Mouse (Mus musculus) heart, embryonic 14.5 days (tissue): ENCODE data around the gene Tmem35b. TPM values are rescaled to one million over a fixed set of nuclear protein-coding genes. Genes with fewer than 3 reads are reported as not detected.
A peak's percentile ranks its signal among the peaks of the same experiment; 100 is the strongest.

Experiments used
- ATAC-seq: fragments of 200-750 bp; cut with Nextera tagmentation; 2 replicates; pipeline ENCODE4 v1.8.0; 2017; ENCODE audit warnings: low read depth, moderate TSS enrichment; ENCODE audit not compliant: insufficient number of reproducible peaks, insufficient read depth, low FRiP score
- H3K27ac ChIP-seq, 2 experiments: fragments of 200-500 bp in 1 of 2; fragments of 300-500 bp in 1 of 2; sonication (generic) in 1 of 2; replicated peaks in 1 of 2; 2 replicates each; pipeline ENCODE4 v1.5.1; 2012 to 2014; ENCODE audit warnings: low read depth in 2 of 2, low read length in 2 of 2, control low read depth in 1 of 2, mild to moderate bottlenecking in 1 of 2, mixed read lengths in 1 of 2; ENCODE audit not compliant: control insufficient read depth in 1 of 2, insufficient read depth in 1 of 2
- H3K27me3 ChIP-seq: fragments of 300-500 bp; sonication (generic); 2 replicates; pipeline ENCODE4 v1.6.1; 2014; ENCODE audit warnings: mild to moderate bottlenecking, low read length, control low read depth; ENCODE audit not compliant: control insufficient read depth, insufficient read depth
- H3K36me3 ChIP-seq: fragments of 300-500 bp; sonication (generic); 2 replicates; pipeline ENCODE4 v1.6.1; 2014; ENCODE audit warnings: mild to moderate bottlenecking, control low read depth, low read length, mixed read lengths; ENCODE audit not compliant: control insufficient read depth, insufficient read depth
- H3K4me1 ChIP-seq, 2 experiments: fragments of 200-500 bp in 1 of 2; fragments of 300-500 bp in 1 of 2; sonication (generic) in 1 of 2; 2 replicates each; pipeline ENCODE4 v1.6.1; 2012 to 2014; ENCODE audit warnings: low read length in 2 of 2, control low read depth in 1 of 2, mixed read lengths in 1 of 2; ENCODE audit not compliant: control insufficient read depth in 2 of 2, insufficient read depth in 2 of 2
- H3K4me2 ChIP-seq: fragments of 300-500 bp; sonication (generic); 2 replicates; pipeline ENCODE4 v1.6.1; 2014; ENCODE audit warnings: mild to moderate bottlenecking, low read length
- H3K4me3 ChIP-seq, 2 experiments: fragments of 200-500 bp in 1 of 2; fragments of 300-500 bp in 1 of 2; sonication (generic) in 1 of 2; 2 replicates each; pipeline ENCODE4 v1.5.1; 2012 to 2014; ENCODE audit warnings: low read length in 2 of 2, mild to moderate bottlenecking in 2 of 2, control low read depth in 1 of 2, low read depth in 1 of 2, moderate library complexity in 1 of 2; ENCODE audit not compliant: control insufficient read depth in 1 of 2, insufficient read depth in 1 of 2
- H3K9ac ChIP-seq: fragments of 300-500 bp; sonication (generic); 2 replicates; pipeline ENCODE4 v1.6.1; 2014; ENCODE audit warnings: mild to moderate bottlenecking, low read length
- H3K9me3 ChIP-seq: fragments of 300-500 bp; sonication (generic); 2 replicates; pipeline ENCODE4 v1.6.1; 2016; ENCODE audit warnings: low read length, control low read depth; ENCODE audit not compliant: control insufficient read depth
- WGBS: fragments of 180-500 bp; shearing (Covaris S2); extraction: QIAGEN DNeasy Blood & Tissue Kit; methylation state at CpG from one replicate; pipeline ENCODE4 v1.1.7; 2014; 5-methylcytosine and 5-hydroxymethylcytosine counted together
- polyA plus RNA-seq: library from polyadenylated mRNA; unstranded; fragments of >200 nt; fragmentation: Nextera tagmentation; extraction: Ambion mirVana; gene quantifications from 2 replicates; pipeline ENCODE4 v1.2.1, GENCODE M21; 2014

The Tmem35b gene
- 14.6 and 15.6 TPM in 2 replicates for polyA plus RNA-seq

GRCm38 (mm10) chr4:127123391-127123790 is at the start of gene Tmem35b:
Gene Tmem35b (plus strand): TSS chr4:127123691.
- Histone ChIP-seq H3K27ac (no peak within 1 kb of the TSS), H3K4me3 (no peak within 1 kb of the TSS), H3K4me1 (peaks cover 0 to 6% of the 10 kb centered on the region in 2 experiments; a peak in 1 of 4 replicates), H3K36me3 (peaks cover 12% of the 10 kb centered on the region), H3K9me3 (no peaks in the 10 kb centered on the region), H3K27me3 (no peaks in the 10 kb centered on the region), H3K4me2 (no peak within 1 kb of the TSS), H3K9ac (no peak within 1 kb of the TSS)
- no peak for ATAC-seq
- 93% methylated on average over 5 of the region's 5 CpGs for WGBS

- no peak overlapping the region for H3K4me2 ChIP-seq
- no peak overlapping the region for H3K9ac ChIP-seq
- no peaks in the 10 kb centered on the region for H3K36me3 ChIP-seq
- no peaks in the 10 kb centered on the region for H3K9me3 ChIP-seq
- ATAC-seq, result no peak
- no peaks in the 10 kb centered on the region for H3K27me3 ChIP-seq
- peaks cover 3 to 7% of the 10 kb centered on the region in 2 experiments; a peak in 3 of 4 replicates for H3K4me1 ChIP-seq
- no peak overlapping the region for H3K27ac ChIP-seq
- no peak overlapping the region for H3K4me3 ChIP-seq
- WGBS, result 69% methylated on average over 1 of the region's 1 CpGs
These were observed 48.6 kb upstream of the Tmem35b start for GRCm38 (mm10) chr4:127074915-127075314.

GRCm38 (mm10) chr4:127076875-127077548 is 46.5 kb upstream of the Tmem35b start, which contains the start of gene Zmym6:
Gene Zmym6 (plus strand): TSS chr4:127077383.
- WGBS, result 1% methylated on average over 46 of the region's 46 CpGs
- Histone ChIP-seq H3K27ac (peak within 1 kb of the TSS; percentile 86 to 90), H3K4me2 (peak within 1 kb of the TSS; percentile 74), H3K9me3 (no peaks in the 10 kb centered on the region), H3K9ac (peak within 1 kb of the TSS; percentile 80), H3K4me1 (peaks cover 3 to 7% of the 10 kb centered on the region in 2 experiments; a peak in 3 of 4 replicates), H3K27me3 (no peaks in the 10 kb centered on the region), H3K36me3 (no peaks in the 10 kb centered on the region), H3K4me3 (peak within 1 kb of the TSS; percentile 52 to 54)
- peak; percentile 97 for ATAC-seq

GRCm38 (mm10) chr4:127080806-127081205 is 42.7 kb upstream of the Tmem35b start:
- 32% methylated on average over 1 of the region's 1 CpGs for WGBS
- Histone ChIP-seq H3K36me3 (no peaks in the 10 kb centered on the region), H3K4me1 (peaks cover 3 to 7% of the 10 kb centered on the region in 2 experiments; a peak in 3 of 4 replicates), H3K9ac (no peak overlapping the region), H3K27ac (no peak overlapping the region), H3K4me2 (no peak overlapping the region), H3K4me3 (no peak overlapping the region), H3K9me3 (no peaks in the 10 kb centered on the region), H3K27me3 (no peaks in the 10 kb centered on the region)
- ATAC-seq, result no peak

GRCm38 (mm10) chr4:127083131-127083530 is 40.4 kb upstream of the Tmem35b start:
- peaks cover 0 to 2% of the 10 kb centered on the region in 2 experiments; a peak in 1 of 4 replicates for H3K4me1 ChIP-seq
- 76% methylated on average over 2 of the region's 2 CpGs for WGBS
- H3K4me3 ChIP-seq, result no peak overlapping the region
- no peak overlapping the region for H3K27ac ChIP-seq
- H3K4me2 ChIP-seq, result no peak overlapping the region
- no peak overlapping the region for H3K9ac ChIP-seq
- no peaks in the 10 kb centered on the region for H3K27me3 ChIP-seq
- no peak for ATAC-seq
- no peaks in the 10 kb centered on the region for H3K9me3 ChIP-seq
- peaks cover 4% of the 10 kb centered on the region for H3K36me3 ChIP-seq

- H3K4me1 ChIP-seq, result no peaks in the 10 kb centered on the region
- no peak overlapping the region for H3K9ac ChIP-seq
- H3K36me3 ChIP-seq, result peaks cover 15% of the 10 kb centered on the region
- no peak overlapping the region for H3K27ac ChIP-seq
- no peak overlapping the region for H3K4me3 ChIP-seq
- no peaks in the 10 kb centered on the region for H3K27me3 ChIP-seq
- WGBS, result 77% methylated on average over 1 of the region's 1 CpGs
- no peak for ATAC-seq
- no peaks in the 10 kb centered on the region for H3K9me3 ChIP-seq
- H3K4me2 ChIP-seq, result no peak overlapping the region
These were observed 37.7 kb upstream of the Tmem35b start for GRCm38 (mm10) chr4:127085761-127086160.

GRCm38 (mm10) chr4:127091188-127091587 is 32.3 kb upstream of the Tmem35b start:
- Histone ChIP-seq H3K27ac (no peak overlapping the region), H3K4me2 (no peak overlapping the region), H3K36me3 (peaks cover 25% of the 10 kb centered on the region), H3K4me3 (no peak overlapping the region), H3K4me1 (no peaks in the 10 kb centered on the region), H3K9ac (no peak overlapping the region), H3K27me3 (no peaks in the 10 kb centered on the region), H3K9me3 (no peaks in the 10 kb centered on the region)
- WGBS, result 90% methylated on average over 1 of the region's 1 CpGs
- no peak for ATAC-seq
